Mouse (Mus musculus) midbrain, embryonic 16.5 days (tissue): Measurements from ENCODE around the gene Clic1. TPM values are rescaled to one million over a fixed set of nuclear protein-coding genes. Genes with fewer than 3 reads are reported as not detected.

Experiments used
- ATAC-seq: fragments of 200-750 bp; cut with Nextera tagmentation; 2 replicates; pipeline ENCODE4 v1.8.0; 2017; ENCODE audit warnings: moderate TSS enrichment
- H3K27ac ChIP-seq: fragments of 300-500 bp; sonication (generic); 2 replicates; pipeline ENCODE4 v1.5.1; 2014; ENCODE audit warnings: mild to moderate bottlenecking, low read length, mixed read lengths
- H3K27me3 ChIP-seq: fragments of 300-500 bp; sonication (generic); 2 replicates; pipeline ENCODE4 v1.6.1; 2014; ENCODE audit warnings: low read depth, low read length, mixed read lengths; ENCODE audit not compliant: control insufficient read depth, insufficient read depth
- H3K36me3 ChIP-seq: fragments of 300-500 bp; sonication (generic); 2 replicates; pipeline ENCODE4 v1.6.1; 2014; ENCODE audit warnings: mild to moderate bottlenecking, low read length, moderate library complexity, mixed read lengths; ENCODE audit not compliant: control insufficient read depth, insufficient read depth
- H3K4me1 ChIP-seq: fragments of 300-500 bp; sonication (generic); 2 replicates; pipeline ENCODE4 v1.6.1; 2014; ENCODE audit warnings: mild to moderate bottlenecking, low read length, mixed read lengths; ENCODE audit not compliant: control insufficient read depth, insufficient read depth
- H3K4me2 ChIP-seq: fragments of 300-500 bp; sonication (generic); 2 replicates; pipeline ENCODE4 v1.6.1; 2014; ENCODE audit warnings: mild to moderate bottlenecking, low read length, mixed read lengths
- H3K4me3 ChIP-seq: fragments of 300-500 bp; sonication (generic); 2 replicates; pipeline ENCODE4 v1.5.1; 2014; ENCODE audit warnings: low read depth, mild to moderate bottlenecking, low read length, moderate library complexity, mixed read lengths
- H3K9ac ChIP-seq: fragments of 300-500 bp; sonication (generic); 2 replicates; pipeline ENCODE4 v1.6.1; 2014; ENCODE audit warnings: low read depth, low read length, mixed read lengths
- H3K9me3 ChIP-seq: fragments of 300-500 bp; sonication (generic); replicated peaks from 2 replicates; pipeline ENCODE4 v1.6.1; 2014; ENCODE audit warnings: mild to moderate bottlenecking, low read length, mixed read lengths; ENCODE audit not compliant: control insufficient read depth, poor library complexity, severe bottlenecking
- WGBS: fragments of 180-500 bp; shearing (Covaris S2); extraction: QIAGEN DNeasy Blood & Tissue Kit; methylation state at CpG from one replicate; pipeline ENCODE4 v1.1.7; 2014; 5-methylcytosine and 5-hydroxymethylcytosine counted together
- polyA plus RNA-seq: library from polyadenylated mRNA; unstranded; fragments of >200 nt; fragmentation: Nextera tagmentation; extraction: Ambion mirVana; gene quantifications from 2 replicates; pipeline ENCODE4 v1.2.1, GENCODE M21; 2015

Clic1 gene
- polyA plus RNA-seq, 1 experiment from 2014 or later: 51.2 TPM

DNA sequence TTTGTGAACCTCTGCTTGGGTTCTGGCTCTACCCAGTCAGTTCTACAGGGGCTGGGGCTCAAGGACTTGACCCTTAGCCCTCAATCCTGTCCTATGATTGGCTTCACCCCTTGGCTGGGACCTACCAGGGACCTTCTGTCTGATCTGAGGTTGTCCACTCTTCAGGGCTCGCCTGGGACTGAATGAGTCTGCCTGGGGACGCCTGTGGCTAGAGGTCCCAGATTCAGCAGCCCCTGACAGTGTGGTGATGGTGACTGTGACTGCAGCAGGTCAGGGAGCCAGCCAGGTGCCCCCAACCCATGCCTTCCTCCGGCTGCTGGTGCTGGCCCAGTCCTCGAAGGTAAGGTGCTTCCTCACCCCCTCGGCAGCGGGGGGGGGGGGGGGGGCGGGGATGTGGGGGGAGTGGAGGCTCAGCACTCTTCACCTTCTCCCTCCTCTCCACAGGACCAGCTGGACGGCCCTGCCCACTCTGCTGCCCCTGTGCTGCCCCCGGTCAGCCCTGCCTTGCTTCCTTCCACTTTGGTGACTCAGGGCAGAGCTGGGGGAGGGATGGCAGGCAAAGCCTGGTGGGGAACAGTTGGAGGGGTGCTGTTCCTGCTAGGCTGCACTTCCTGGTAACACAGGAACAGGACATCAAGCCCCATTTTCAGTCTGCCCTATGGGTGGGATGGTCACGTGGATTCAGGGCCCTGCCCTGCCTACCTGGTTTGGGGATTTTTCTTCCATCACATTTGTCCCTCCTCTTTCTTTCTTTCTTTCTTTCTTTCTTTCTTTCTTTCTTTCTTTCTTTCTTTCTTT is 24.9 kb upstream of the Clic1 start:
- Histone ChIP-seq H3K4me3 (no peak overlapping the region), H3K4me2 (no peak overlapping the region), H3K9me3 (no peaks in the 10 kb centered on the region), H3K36me3 (no peaks in the 10 kb centered on the region), H3K27ac (no peak overlapping the region), H3K9ac (no peak overlapping the region), H3K27me3 (no peaks in the 10 kb centered on the region), H3K4me1 (no peaks in the 10 kb centered on the region; the same call in 1 of the 2 replicates)
- WGBS: 65% methylated on average over 8 of the region's 10 CpGs
- no peak for ATAC-seq

DNA sequence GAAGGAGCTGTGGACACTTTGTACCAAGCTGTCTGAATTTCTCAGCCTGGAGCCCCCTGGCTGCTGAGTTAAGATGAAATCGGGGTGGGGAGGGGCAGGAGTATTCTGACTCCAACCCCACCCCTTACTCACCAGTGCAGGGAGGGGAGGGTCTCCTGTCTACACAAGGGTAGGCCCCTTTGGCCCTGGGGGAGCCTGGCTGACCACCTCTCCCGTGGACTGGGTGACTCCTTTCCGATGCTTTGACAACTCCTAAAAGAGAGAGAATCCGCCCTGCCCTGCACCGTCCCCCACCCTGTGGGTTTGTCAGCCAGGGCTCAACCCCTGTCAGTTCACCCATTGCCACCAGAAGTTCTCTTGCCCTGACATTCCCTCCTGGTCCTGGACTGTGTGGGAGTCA is 23.6 kb upstream of the Clic1 start:
- Histone ChIP-seq H3K27ac (no peak overlapping the region), H3K9me3 (no peaks in the 10 kb centered on the region), H3K4me1 (no peaks in the 10 kb centered on the region; the same call in 1 of the 2 replicates), H3K27me3 (no peaks in the 10 kb centered on the region), H3K4me2 (no peak overlapping the region), H3K4me3 (no peak overlapping the region), H3K36me3 (no peaks in the 10 kb centered on the region), H3K9ac (no peak overlapping the region)
- ATAC-seq: no peak
- WGBS: 92% methylated on average over 5 of the region's 5 CpGs

- Histone ChIP-seq H3K27ac (no peak within 1 kb of the TSS), H3K4me3 (no peak within 1 kb of the TSS), H3K9ac (peak within 1 kb of the TSS; percentile 10; the same call in 1 of the 2 replicates), H3K4me2 (no peak within 1 kb of the TSS), H3K36me3 (no peaks in the 10 kb centered on the region), H3K4me1 (no peaks in the 10 kb centered on the region; the same call in 1 of the 2 replicates), H3K27me3 (no peaks in the 10 kb centered on the region), H3K9me3 (no peaks in the 10 kb centered on the region)
- peak; percentile 46 for ATAC-seq
- WGBS: 21% methylated on average over 13 of the region's 13 CpGs
These were observed 22.3 kb upstream of the Clic1 start, which contains the start of gene Sapcd1 for GRCm38 (mm10) chr17:35027277-35028068. Gene Sapcd1, minus strand, starts transcription at chr17:35028016.

GRCm38 (mm10) chr17:35028315-35028714 is 21.5 kb upstream of the Clic1 start:
- Histone ChIP-seq H3K27ac (no peak overlapping the region), H3K27me3 (no peaks in the 10 kb centered on the region), H3K9me3 (no peaks in the 10 kb centered on the region), H3K36me3 (no peaks in the 10 kb centered on the region), H3K4me2 (no peak overlapping the region), H3K4me3 (no peak overlapping the region), H3K9ac (no peak overlapping the region), H3K4me1 (no peaks in the 10 kb centered on the region; the same call in 1 of the 2 replicates)
- no peak for ATAC-seq
- 86% methylated on average over 2 of the region's 2 CpGs for WGBS

DNA sequence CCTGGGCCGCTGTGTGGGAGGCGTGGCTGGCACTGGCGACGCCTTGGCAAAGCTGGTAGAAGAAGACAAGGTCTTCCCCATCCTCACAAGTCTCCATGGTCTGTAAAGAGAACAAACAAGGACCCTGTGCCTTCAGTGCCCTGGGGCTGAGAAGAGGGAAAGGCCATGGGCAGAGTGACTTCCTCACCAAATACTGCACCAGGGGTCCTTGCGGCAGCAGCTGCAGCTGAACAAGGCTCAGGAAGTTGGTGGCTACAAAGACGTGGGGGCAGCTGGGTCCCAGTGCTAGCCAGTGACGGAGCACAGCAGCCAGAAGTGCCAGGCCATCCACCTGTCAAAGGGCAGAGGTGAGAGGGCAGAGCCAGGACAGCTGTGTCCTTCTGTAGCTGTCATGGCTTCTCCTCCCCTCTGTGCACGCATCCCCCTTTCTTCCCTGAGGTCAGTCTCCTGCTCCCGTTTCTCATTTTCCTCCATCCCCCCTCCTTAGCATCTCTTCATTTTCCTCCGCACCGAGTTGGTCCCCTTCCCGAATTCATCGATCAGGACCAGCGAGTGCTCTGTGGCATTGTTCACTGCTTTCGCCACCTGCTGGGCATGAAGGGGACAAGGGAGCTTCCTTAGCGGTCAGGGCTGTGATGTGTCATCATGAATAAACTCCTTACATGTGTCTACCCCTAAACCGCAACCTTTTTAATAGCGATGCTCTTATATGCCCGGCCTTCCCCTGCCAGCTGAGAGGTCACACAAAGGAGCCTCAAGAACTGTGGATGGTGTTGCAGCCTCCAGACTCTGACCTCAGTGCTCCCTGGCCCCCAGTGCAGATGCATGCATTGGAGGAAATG is 19.9 kb upstream of the Clic1 start:
- H3K4me3 ChIP-seq: 0 out of 2 replicates have a peak overlapping the region, but pooled peaks have one; percentile 10

DNA sequence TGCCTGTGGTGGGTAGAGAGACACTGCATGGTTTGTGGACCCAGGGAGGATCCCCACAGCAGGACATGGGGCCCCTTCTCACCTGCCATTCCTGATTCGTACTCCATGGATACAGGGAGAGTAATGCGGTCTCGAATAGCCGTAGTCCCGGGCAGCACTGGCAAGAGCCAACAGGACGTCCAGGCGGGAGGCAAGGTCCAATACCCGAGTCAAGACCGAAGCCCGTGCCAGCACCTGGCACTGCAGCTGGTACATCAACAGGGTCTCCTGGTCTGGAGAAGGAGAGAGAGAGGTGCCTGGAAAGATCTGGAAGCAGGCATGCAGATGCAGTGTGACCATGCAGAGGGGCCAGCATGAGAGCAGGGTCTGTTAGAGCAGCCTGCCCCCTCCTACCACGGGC is 18.5 kb upstream of the Clic1 start:
- no peak overlapping the region for H3K4me3 ChIP-seq
- H3K27ac ChIP-seq: no peak overlapping the region
- ATAC-seq: no peak
- 94% methylated on average over 11 of the region's 11 CpGs for WGBS
- H3K36me3 ChIP-seq: no peaks in the 10 kb centered on the region
- no peaks in the 10 kb centered on the region for H3K9me3 ChIP-seq
- H3K9ac ChIP-seq: no peak overlapping the region
- no peaks in the 10 kb centered on the region for H3K27me3 ChIP-seq
- H3K4me2 ChIP-seq: no peak overlapping the region
- no peaks in the 10 kb centered on the region; the same call in 1 of the 2 replicates for H3K4me1 ChIP-seq

More for the DNA sequence above, 19.9 kb upstream of the Clic1 start:
- Histone ChIP-seq H3K27me3 (no peaks in the 10 kb centered on the region), H3K27ac (no peak overlapping the region), H3K9me3 (no peaks in the 10 kb centered on the region), H3K9ac (peak overlapping the region; percentile 43; the same call in 1 of the 2 replicates), H3K4me2 (peak overlapping the region; percentile 56), H3K4me1 (no peaks in the 10 kb centered on the region; the same call in 1 of the 2 replicates), H3K36me3 (no peaks in the 10 kb centered on the region)
- WGBS: 34% methylated on average over 19 of the region's 19 CpGs
- ATAC-seq: no peak

- Histone ChIP-seq H3K4me1 (no peaks in the 10 kb centered on the region; the same call in 1 of the 2 replicates), H3K36me3 (no peaks in the 10 kb centered on the region), H3K27ac (no peak overlapping the region), H3K9ac (no peak overlapping the region), H3K4me2 (no peak overlapping the region), H3K9me3 (no peaks in the 10 kb centered on the region), H3K4me3 (no peak overlapping the region), H3K27me3 (no peaks in the 10 kb centered on the region)
- no peak for ATAC-seq
- 84% methylated on average over 7 of the region's 7 CpGs for WGBS
These were observed 17.9 kb upstream of the Clic1 start for GRCm38 (mm10) chr17:35031880-35032279.

- no peak overlapping the region for H3K4me3 ChIP-seq
- H3K36me3 ChIP-seq: no peaks in the 10 kb centered on the region
- no peak overlapping the region for H3K27ac ChIP-seq
- no peaks in the 10 kb centered on the region for H3K4me1 ChIP-seq
- no peaks in the 10 kb centered on the region for H3K27me3 ChIP-seq
- no peaks in the 10 kb centered on the region for H3K9me3 ChIP-seq
- WGBS: 72% methylated on average over 8 of the region's 8 CpGs
- H3K9ac ChIP-seq: no peak overlapping the region
- ATAC-seq: no peak
- H3K4me2 ChIP-seq: no peak overlapping the region
These were observed 17.4 kb upstream of the Clic1 start for GRCm38 (mm10) chr17:35032323-35032870.
